Mouse (Mus musculus) monocyte, adult 2 months (primary cell): Measurements from ENCODE around the gene Gm10322.
A peak's percentile ranks its signal among the peaks of the same experiment; 100 is the strongest.

Experiments used
- DNase-seq, 2 experiments: peaks; one replicate each; pipeline ENCODE4 v3.0.0; 2022; ENCODE audit warnings: low spot score in 2 of 2, low read depth in 1 of 2

Gm10322 gene

GRCm38 (mm10) chr10:59600516-59600915, 15.3 kb upstream of the Gm10322 start:
- DNase-seq = no peak

GRCm38 (mm10) chr10:59602043-59602442, 13.8 kb upstream of the Gm10322 start:
- DNase-seq = no peak

- DNase-seq = no peak
These were observed 13.0 kb upstream of the Gm10322 start for GRCm38 (mm10) chr10:59602891-59603290.

- DNase-seq = no peak
These were observed 12.0 kb upstream of the Gm10322 start for GRCm38 (mm10) chr10:59603843-59604242.

GRCm38 (mm10) chr10:59604879-59605464, 10.9 kb upstream of the Gm10322 start:
- no peak for DNase-seq

GRCm38 (mm10) chr10:59613276-59613675, 2.6 kb upstream of the Gm10322 start:
- no peak for DNase-seq

GRCm38 (mm10) chr10:59614141-59614540, 1.7 kb upstream of the Gm10322 start:
- no peak for DNase-seq

GRCm38 (mm10) chr10:59615411-59615810, 452 bp upstream of the Gm10322 start:
- no peak for DNase-seq

GRCm38 (mm10) chr10:59616522-59616921, 659 bp downstream of the Gm10322 start, which contains the start of gene Mcu:
TSS of gene Mcu (minus strand) at chr10:59616692.
- peak; percentile 75 to 83 for DNase-seq

GRCm38 (mm10) chr10:59617776-59618175, 1.9 kb downstream of the Gm10322 start:
- no peak for DNase-seq

GRCm38 (mm10) chr10:59621355-59621754, 5.5 kb downstream of the Gm10322 start:
- no peak for DNase-seq

GRCm38 (mm10) chr10:59623496-59623895, 7.6 kb downstream of the Gm10322 start:
- DNase-seq = no peak

- no peak for DNase-seq
These were observed 13.0 kb downstream of the Gm10322 start for GRCm38 (mm10) chr10:59628641-59629505.

GRCm38 (mm10) chr10:59629506-59629782, 13.6 kb downstream of the Gm10322 start:
- DNase-seq = no peak

GRCm38 (mm10) chr10:59636048-59636447, 20.2 kb downstream of the Gm10322 start:
- no peak for DNase-seq

GRCm38 (mm10) chr10:59636751-59637533, 21.1 kb downstream of the Gm10322 start:
- DNase-seq = no peak

- DNase-seq = no peak
These were observed 21.8 kb downstream of the Gm10322 start for GRCm38 (mm10) chr10:59637596-59638124.

- DNase-seq = no peak
These were observed 22.7 kb downstream of the Gm10322 start for GRCm38 (mm10) chr10:59638576-59638975.

- DNase-seq = no peak
These were observed 27.0 kb downstream of the Gm10322 start for GRCm38 (mm10) chr10:59642659-59643377.

- DNase-seq = no peak
These were observed 27.8 kb downstream of the Gm10322 start for GRCm38 (mm10) chr10:59643645-59644044.

- DNase-seq = no peak
These were observed 28.8 kb downstream of the Gm10322 start for GRCm38 (mm10) chr10:59644710-59645109.
